Mouse (Mus musculus) megakaryocyte, embryonic 14.5 days (primary cell): ENCODE data around the gene Apoa1.

ENCODE experiments used
- FLI1 ChIP-seq: IDR thresholded peaks from 2 replicates; pipeline ENCODE4 v1.6.1; 2012; ENCODE audit warnings: low read length, inconsistent platforms, mixed read lengths
- GATA1 ChIP-seq: IDR thresholded peaks from 3 replicates; pipeline ENCODE4 v1.6.1; 2012; ENCODE audit warnings: mixed read lengths, low read length, inconsistent platforms, borderline replicate concordance

GRCm38 (mm10) chr9:46235196-46235595, 6.8 kb downstream of the Apoa1 start:
- TF ChIP-seq FLI1 (no peak), GATA1 (no peak)
